Mouse (Mus musculus): ENCODE data around the gene Vnn1.

- no peak for TF ChIP-seq POLR2AphosphoS2 (IDR thresholded peaks at IDR 0.05; ENCODE audit: low read depth, low read length)
- TF ChIP-seq CTCF (conservative IDR thresholded peaks at IDR 0.05 in 1 of 2, IDR thresholded peaks at IDR 0.05 in 1 of 2; ENCODE audit: low read depth in 2 of 2, low read length in 2 of 2): no peak
- TF ChIP-seq EP300 (IDR thresholded peaks at IDR 0.05; ENCODE audit: low read length): no peak
- TF ChIP-seq RCOR1 (conservative IDR thresholded peaks at IDR 0.05; ENCODE audit: low read depth, low read length): no peak
- no peak for TF ChIP-seq USF1 (IDR thresholded peaks at IDR 0.05; ENCODE audit: low read depth, low read length)
- no peak for TF ChIP-seq NRF1 (IDR thresholded peaks at IDR 0.05; ENCODE audit: low read depth, low read length)
- no peak for TF ChIP-seq USF2 (conservative IDR thresholded peaks at IDR 0.05; ENCODE audit: low read depth, low read length)
- TF ChIP-seq JUN (IDR thresholded peaks at IDR 0.05; ENCODE audit: insufficient read depth, low read depth, low read length): no peak
- TF ChIP-seq MAFK (IDR thresholded peaks at IDR 0.05; ENCODE audit: insufficient replicate concordance, low read length): no peak
- no peak for TF ChIP-seq ELF1 (IDR thresholded peaks at IDR 0.05; ENCODE audit: low read depth, low read length)
- TF ChIP-seq RAD21 (IDR thresholded peaks at IDR 0.05; ENCODE audit: low read depth, low read length): no peak
- TF ChIP-seq ZMIZ1 (IDR thresholded peaks at IDR 0.05; ENCODE audit: low read depth, low read length): no peak
- no peak for TF ChIP-seq POLR2A (IDR thresholded peaks at IDR 0.05; ENCODE audit: low read depth, low read length)
- TF ChIP-seq CHD2 (IDR thresholded peaks at IDR 0.05; ENCODE audit: low read length): no peak
Measured at GRCm38 (mm10) chr10:23949508-23950005, 55.1 kb downstream of the Vnn1 start, which contains the start of gene Taar3.

All from CH12.LX (cell line).